Mouse (Mus musculus) 416B (cell line): ENCODE data around the gene Xxylt1.

Experiments used
- DNase-seq: peaks from one replicate; pipeline ENCODE4 v3.0.0; 2011; ENCODE audit warnings: low read depth

Gene Xxylt1

DNA sequence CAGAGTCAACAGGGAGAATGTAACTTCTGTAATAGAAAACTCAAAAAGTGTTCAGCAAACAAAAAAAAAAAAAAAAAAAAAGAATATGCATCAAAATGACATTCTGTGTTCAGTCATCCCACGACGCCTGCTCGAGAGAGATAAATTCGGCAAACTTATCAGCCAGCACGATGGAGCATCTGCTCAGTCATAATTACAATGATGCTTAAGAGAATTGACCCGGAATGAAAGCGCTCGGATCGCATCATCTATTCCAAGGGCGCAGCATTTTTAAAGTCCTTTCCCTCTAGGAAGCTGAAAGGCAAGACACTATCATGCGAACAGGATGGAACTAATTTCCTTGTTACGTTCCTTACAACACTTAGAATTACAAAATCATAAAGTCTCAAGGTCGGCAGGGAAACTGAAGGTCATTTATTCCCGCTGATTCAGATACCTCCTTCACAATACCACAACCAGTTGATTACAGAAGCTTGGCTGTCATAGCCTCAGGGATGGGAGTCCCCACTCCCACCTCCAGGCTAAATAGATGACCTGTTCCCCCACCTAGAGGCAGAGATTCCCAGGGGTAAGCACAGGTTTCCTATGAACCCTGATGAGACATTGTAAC lies 165.5 kb downstream of the Xxylt1 start:
- DNase-seq: no peak
